Mouse (Mus musculus): ENCODE measurements around the gene Ctnna2. TPM values are rescaled to one million over a fixed set of nuclear protein-coding genes. Genes with fewer than 3 reads are reported as not detected.

The Ctnna2 gene
- polyA plus RNA-seq, 1 experiment from 2014 or later, result 10.3 TPM

- Histone ChIP-seq H3K9ac (ENCODE audit: low read length) (no peak overlapping the region), H3K4me1 (replicated peaks; ENCODE audit: control insufficient read depth, insufficient read depth, low read length) (no peaks in the 10 kb centered on the region), H3K4me2 (ENCODE audit: low read length) (no peak overlapping the region), H3K36me3 (ENCODE audit: control insufficient read depth, insufficient read depth, low read length) (no peaks in the 10 kb centered on the region), H3K27me3 (replicated peaks; ENCODE audit: control insufficient read depth, insufficient read depth, low read length) (no peaks in the 10 kb centered on the region), H3K4me3 (ENCODE audit: low read depth, low read length) (no peak overlapping the region), H3K9me3 (ENCODE audit: control insufficient read depth, low read length) (no peaks in the 10 kb centered on the region), H3K27ac (ENCODE audit: low read depth) (no peak overlapping the region)
- ATAC-seq (replicated peaks; ENCODE audit: low FRiP score, low TSS enrichment, low read depth), result no peak
- no peak for DNase-seq (ENCODE audit: low spot score)
Measured at GRCm38 (mm10) chr6:77425746-77426145, 553.8 kb downstream of the Ctnna2 start.

- Histone ChIP-seq H3K27me3 (replicated peaks; ENCODE audit: control insufficient read depth, insufficient read depth, low read length) (no peaks in the 10 kb centered on the region), H3K9me3 (ENCODE audit: control insufficient read depth, low read length) (no peaks in the 10 kb centered on the region), H3K9ac (ENCODE audit: low read length) (no peak overlapping the region), H3K27ac (ENCODE audit: low read depth) (no peak overlapping the region), H3K4me2 (ENCODE audit: low read length) (no peak overlapping the region), H3K4me1 (replicated peaks; ENCODE audit: control insufficient read depth, insufficient read depth, low read length) (no peaks in the 10 kb centered on the region), H3K4me3 (ENCODE audit: low read depth, low read length) (no peak overlapping the region), H3K36me3 (ENCODE audit: control insufficient read depth, insufficient read depth, low read length) (no peaks in the 10 kb centered on the region)
- DNase-seq (ENCODE audit: low spot score), result no peak
- ATAC-seq (replicated peaks; ENCODE audit: low FRiP score, low TSS enrichment, low read depth), result no peak
- WGBS, result 76% methylated on average over 4 of the region's 4 CpGs
Measured at GRCm38 (mm10) chr6:77424826-77425225, 554.7 kb downstream of the Ctnna2 start.

GRCm38 (mm10) chr6:77421564-77422139 is 557.8 kb downstream of the Ctnna2 start:
- no peak overlapping the region for H3K4me2 ChIP-seq (ENCODE audit: low read length)
- DNase-seq (ENCODE audit: low spot score) (no peak), ATAC-seq (replicated peaks; ENCODE audit: low FRiP score, low TSS enrichment, low read depth) (no peak)
- no peaks in the 10 kb centered on the region for H3K36me3 ChIP-seq (ENCODE audit: control insufficient read depth, insufficient read depth, low read length)
- no peaks in the 10 kb centered on the region for H3K9me3 ChIP-seq (ENCODE audit: control insufficient read depth, low read length)
- no peak overlapping the region for H3K4me3 ChIP-seq (ENCODE audit: low read depth, low read length)
- no peaks in the 10 kb centered on the region for H3K4me1 ChIP-seq (replicated peaks; ENCODE audit: control insufficient read depth, insufficient read depth, low read length)
- H3K27ac ChIP-seq (ENCODE audit: low read depth), result no peak overlapping the region
- H3K27me3 ChIP-seq (replicated peaks; ENCODE audit: control insufficient read depth, insufficient read depth, low read length), result no peaks in the 10 kb centered on the region
- no peak overlapping the region for H3K9ac ChIP-seq (ENCODE audit: low read length)
- 41% methylated on average over 3 of the region's 3 CpGs for WGBS

GRCm38 (mm10) chr6:77416999-77417398 is 562.5 kb downstream of the Ctnna2 start:
- ATAC-seq (replicated peaks; ENCODE audit: low FRiP score, low TSS enrichment, low read depth), result no peak
- 70% methylated on average over 1 of the region's 1 CpGs for WGBS
- H3K36me3 ChIP-seq (ENCODE audit: control insufficient read depth, insufficient read depth, low read length), result no peaks in the 10 kb centered on the region
- no peak for DNase-seq (ENCODE audit: low spot score)
- H3K4me1 ChIP-seq (replicated peaks; ENCODE audit: control insufficient read depth, insufficient read depth, low read length), result no peaks in the 10 kb centered on the region
- no peak overlapping the region for H3K27ac ChIP-seq (ENCODE audit: low read depth)
- no peak overlapping the region for H3K4me2 ChIP-seq (ENCODE audit: low read length)
- no peaks in the 10 kb centered on the region for H3K9me3 ChIP-seq (ENCODE audit: control insufficient read depth, low read length)
- H3K27me3 ChIP-seq (replicated peaks; ENCODE audit: control insufficient read depth, insufficient read depth, low read length), result no peaks in the 10 kb centered on the region
- H3K9ac ChIP-seq (ENCODE audit: low read length), result no peak overlapping the region
- no peak overlapping the region for H3K4me3 ChIP-seq (ENCODE audit: low read depth, low read length)

GRCm38 (mm10) chr6:77413530-77413929 is 566.0 kb downstream of the Ctnna2 start:
- H3K36me3 ChIP-seq (ENCODE audit: control insufficient read depth, insufficient read depth, low read length), result no peaks in the 10 kb centered on the region

GRCm38 (mm10) chr6:77408481-77408880 is 571.0 kb downstream of the Ctnna2 start:
- Histone ChIP-seq H3K4me1 (replicated peaks; ENCODE audit: control insufficient read depth, insufficient read depth, low read length) (no peaks in the 10 kb centered on the region), H3K9me3 (ENCODE audit: control insufficient read depth, low read length) (no peaks in the 10 kb centered on the region), H3K27me3 (replicated peaks; ENCODE audit: control insufficient read depth, insufficient read depth, low read length) (no peaks in the 10 kb centered on the region), H3K27ac (ENCODE audit: low read depth) (no peak overlapping the region), H3K9ac (ENCODE audit: low read length) (no peak overlapping the region), H3K4me2 (ENCODE audit: low read length) (no peak overlapping the region), H3K4me3 (ENCODE audit: low read depth, low read length) (no peak overlapping the region), H3K36me3 (ENCODE audit: control insufficient read depth, insufficient read depth, low read length) (no peaks in the 10 kb centered on the region)
- WGBS, result 72% methylated on average over 5 of the region's 5 CpGs
- ATAC-seq (replicated peaks; ENCODE audit: low FRiP score, low TSS enrichment, low read depth) (no peak), DNase-seq (ENCODE audit: low spot score) (no peak)

More at GRCm38 (mm10) chr6:77413530-77413929, 566.0 kb downstream of the Ctnna2 start:
- H3K9ac ChIP-seq (ENCODE audit: low read length), result no peak overlapping the region
- DNase-seq (ENCODE audit: low spot score) (no peak), ATAC-seq (replicated peaks; ENCODE audit: low FRiP score, low TSS enrichment, low read depth) (no peak)
- H3K4me2 ChIP-seq (ENCODE audit: low read length), result no peak overlapping the region
- WGBS, result 84% methylated on average over 1 of the region's 1 CpGs
- H3K9me3 ChIP-seq (ENCODE audit: control insufficient read depth, low read length), result no peaks in the 10 kb centered on the region
- H3K27me3 ChIP-seq (replicated peaks; ENCODE audit: control insufficient read depth, insufficient read depth, low read length), result no peaks in the 10 kb centered on the region
- no peak overlapping the region for H3K27ac ChIP-seq (ENCODE audit: low read depth)
- no peak overlapping the region for H3K4me3 ChIP-seq (ENCODE audit: low read depth, low read length)
- no peaks in the 10 kb centered on the region for H3K4me1 ChIP-seq (replicated peaks; ENCODE audit: control insufficient read depth, insufficient read depth, low read length)

- Histone ChIP-seq H3K4me1 (replicated peaks; ENCODE audit: control insufficient read depth, insufficient read depth, low read length) (no peaks in the 10 kb centered on the region), H3K27ac (ENCODE audit: low read depth) (no peak overlapping the region), H3K27me3 (replicated peaks; ENCODE audit: control insufficient read depth, insufficient read depth, low read length) (no peaks in the 10 kb centered on the region), H3K9me3 (ENCODE audit: control insufficient read depth, low read length) (no peaks in the 10 kb centered on the region), H3K4me3 (ENCODE audit: low read depth, low read length) (no peak overlapping the region), H3K9ac (ENCODE audit: low read length) (no peak overlapping the region), H3K36me3 (ENCODE audit: control insufficient read depth, insufficient read depth, low read length) (no peaks in the 10 kb centered on the region), H3K4me2 (ENCODE audit: low read length) (no peak overlapping the region)
- 85% methylated on average over 6 of the region's 6 CpGs for WGBS
- DNase-seq (ENCODE audit: low spot score), result no peak
- no peak for ATAC-seq (replicated peaks; ENCODE audit: low FRiP score, low TSS enrichment, low read depth)
Measured at GRCm38 (mm10) chr6:77400751-77401150, 578.7 kb downstream of the Ctnna2 start.

- WGBS, result 87% methylated on average over 1 of the region's 1 CpGs
Measured at GRCm38 (mm10) chr6:77391663-77392062, 587.8 kb downstream of the Ctnna2 start.

GRCm38 (mm10) chr6:77381309-77381708 is 598.2 kb downstream of the Ctnna2 start:
- ATAC-seq (replicated peaks; ENCODE audit: low FRiP score, low TSS enrichment, low read depth) (no peak), DNase-seq (ENCODE audit: low spot score) (no peak)
- Histone ChIP-seq H3K9me3 (ENCODE audit: control insufficient read depth, low read length) (no peaks in the 10 kb centered on the region), H3K9ac (ENCODE audit: low read length) (no peak overlapping the region), H3K4me1 (replicated peaks; ENCODE audit: control insufficient read depth, insufficient read depth, low read length) (no peaks in the 10 kb centered on the region), H3K4me3 (ENCODE audit: low read depth, low read length) (no peak overlapping the region), H3K4me2 (ENCODE audit: low read length) (no peak overlapping the region), H3K27ac (ENCODE audit: low read depth) (no peak overlapping the region), H3K36me3 (ENCODE audit: control insufficient read depth, insufficient read depth, low read length) (no peaks in the 10 kb centered on the region), H3K27me3 (replicated peaks; ENCODE audit: control insufficient read depth, insufficient read depth, low read length) (no peaks in the 10 kb centered on the region)

More at GRCm38 (mm10) chr6:77391663-77392062, 587.8 kb downstream of the Ctnna2 start:
- Histone ChIP-seq H3K27ac (ENCODE audit: low read depth) (no peak overlapping the region), H3K4me1 (replicated peaks; ENCODE audit: control insufficient read depth, insufficient read depth, low read length) (no peaks in the 10 kb centered on the region), H3K36me3 (ENCODE audit: control insufficient read depth, insufficient read depth, low read length) (no peaks in the 10 kb centered on the region), H3K9ac (ENCODE audit: low read length) (no peak overlapping the region), H3K4me2 (ENCODE audit: low read length) (no peak overlapping the region), H3K27me3 (replicated peaks; ENCODE audit: control insufficient read depth, insufficient read depth, low read length) (no peaks in the 10 kb centered on the region), H3K9me3 (ENCODE audit: control insufficient read depth, low read length) (no peaks in the 10 kb centered on the region), H3K4me3 (ENCODE audit: low read depth, low read length) (no peak overlapping the region)
- no peak for DNase-seq (ENCODE audit: low spot score)
- no peak for ATAC-seq (replicated peaks; ENCODE audit: low FRiP score, low TSS enrichment, low read depth)
